Mouse (Mus musculus) common myeloid progenitor, adult 5-6 weeks (primary cell): Measurements from ENCODE around the gene Accsl. TPM values are rescaled to one million over a fixed set of nuclear protein-coding genes. Genes with fewer than 3 reads are reported as not detected.

Source experiments
- ATAC-seq: replicated peaks from 2 replicates; pipeline ENCODE4 v1.8.0; 2016; ENCODE audit warnings: low read depth, mild to moderate bottlenecking, moderate TSS enrichment, inconsistent platforms; ENCODE audit not compliant: poor library complexity, severe bottlenecking
- total RNA-seq: library from RNA; stranded (forward); fragments of 200-1000, 187-1606 nt; gene quantifications from 2 replicates; pipeline ENCODE4 v1.2.3, GENCODE M21; 2017

The Accsl gene
- total RNA-seq = not detected in 2 replicates

DNA sequence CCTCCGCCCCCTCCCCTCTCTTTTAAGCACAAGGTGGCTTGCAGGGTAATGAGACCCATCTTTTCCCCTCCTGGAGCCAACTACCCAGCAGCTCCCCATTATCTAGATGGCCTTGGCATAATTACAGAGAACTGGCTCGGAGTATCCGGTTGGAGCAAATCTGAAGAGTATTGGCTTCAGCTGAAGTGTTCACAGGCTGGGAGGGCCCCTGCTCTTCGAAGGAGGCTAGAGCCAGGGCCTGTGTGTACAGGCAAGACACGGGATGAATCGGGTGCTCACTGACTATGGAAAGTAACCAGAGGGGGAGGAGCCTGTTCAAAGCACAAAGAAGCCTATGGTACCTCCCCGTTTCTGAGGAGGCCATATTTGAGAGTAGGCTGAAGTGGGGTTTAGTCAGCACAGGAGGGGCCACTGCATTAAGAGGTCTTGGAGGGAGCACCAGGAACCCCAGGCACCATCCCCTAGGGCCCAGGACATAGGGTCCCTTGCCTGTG, at the start of gene Accsl:
Gene Accsl, minus strand, starts transcription at position 51 of the 494 bp plus-strand sequence.
- ATAC-seq = no peak

DNA sequence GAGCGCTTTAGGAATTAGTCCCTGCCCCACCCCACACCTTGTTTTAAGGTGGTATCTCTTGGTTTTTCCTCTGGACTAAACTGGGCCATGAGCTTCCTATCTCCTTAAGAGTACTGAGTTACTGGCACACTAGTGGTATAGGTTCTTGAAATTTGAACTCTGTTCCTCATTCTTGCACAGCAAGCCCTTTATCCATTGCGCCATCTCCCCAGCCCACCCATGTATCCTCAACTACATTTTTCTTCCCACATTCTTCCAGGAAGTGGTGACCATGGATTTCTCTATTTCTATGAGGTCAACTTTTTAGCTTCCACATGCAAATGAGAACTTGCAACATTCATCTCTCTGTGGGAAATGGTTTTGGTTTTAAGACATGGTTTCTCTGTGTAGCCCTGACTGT, 44.6 kb upstream of the Accsl start:
- peak; percentile 74 for ATAC-seq

DNA sequence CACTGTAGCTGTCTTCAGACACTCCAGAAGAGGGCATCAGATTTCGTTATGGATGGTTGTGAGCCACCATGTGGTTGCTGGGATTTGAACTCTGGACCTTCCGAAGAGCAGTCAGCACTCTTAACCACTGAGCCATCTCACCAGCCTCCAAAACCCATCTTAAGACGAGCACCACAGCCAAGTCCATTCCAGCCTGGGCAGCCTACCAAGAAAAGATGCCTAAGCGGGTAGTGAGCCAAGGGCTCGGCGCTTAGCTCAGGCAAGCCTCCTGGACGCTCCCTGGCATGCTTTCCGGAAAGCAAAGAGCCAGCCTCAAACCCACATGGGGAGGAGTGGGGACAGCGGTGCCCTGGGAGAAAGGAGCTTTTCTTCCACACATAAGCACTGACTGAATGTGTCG, 43.0 kb upstream of the Accsl start:
- no peak for ATAC-seq

DNA sequence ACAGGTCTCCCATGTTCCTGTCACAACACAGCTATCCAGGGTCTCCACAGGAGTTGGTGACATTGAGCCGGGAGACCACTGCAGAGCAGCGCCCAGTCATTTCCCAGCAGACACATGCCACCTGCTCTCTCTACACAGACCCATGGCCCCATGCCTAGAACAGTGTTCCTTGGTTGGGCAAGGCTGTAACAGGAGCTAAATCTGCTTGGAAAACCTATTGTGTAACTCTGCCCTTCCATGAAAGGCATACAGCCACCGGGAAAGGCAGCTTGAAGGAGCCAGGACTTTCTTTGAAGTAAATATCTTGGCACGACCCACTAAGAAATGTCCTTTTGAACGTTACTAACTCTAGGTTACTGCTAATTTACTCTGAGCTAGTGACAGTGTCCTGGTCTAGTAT, 40.8 kb upstream of the Accsl start:
- ATAC-seq = no peak

DNA sequence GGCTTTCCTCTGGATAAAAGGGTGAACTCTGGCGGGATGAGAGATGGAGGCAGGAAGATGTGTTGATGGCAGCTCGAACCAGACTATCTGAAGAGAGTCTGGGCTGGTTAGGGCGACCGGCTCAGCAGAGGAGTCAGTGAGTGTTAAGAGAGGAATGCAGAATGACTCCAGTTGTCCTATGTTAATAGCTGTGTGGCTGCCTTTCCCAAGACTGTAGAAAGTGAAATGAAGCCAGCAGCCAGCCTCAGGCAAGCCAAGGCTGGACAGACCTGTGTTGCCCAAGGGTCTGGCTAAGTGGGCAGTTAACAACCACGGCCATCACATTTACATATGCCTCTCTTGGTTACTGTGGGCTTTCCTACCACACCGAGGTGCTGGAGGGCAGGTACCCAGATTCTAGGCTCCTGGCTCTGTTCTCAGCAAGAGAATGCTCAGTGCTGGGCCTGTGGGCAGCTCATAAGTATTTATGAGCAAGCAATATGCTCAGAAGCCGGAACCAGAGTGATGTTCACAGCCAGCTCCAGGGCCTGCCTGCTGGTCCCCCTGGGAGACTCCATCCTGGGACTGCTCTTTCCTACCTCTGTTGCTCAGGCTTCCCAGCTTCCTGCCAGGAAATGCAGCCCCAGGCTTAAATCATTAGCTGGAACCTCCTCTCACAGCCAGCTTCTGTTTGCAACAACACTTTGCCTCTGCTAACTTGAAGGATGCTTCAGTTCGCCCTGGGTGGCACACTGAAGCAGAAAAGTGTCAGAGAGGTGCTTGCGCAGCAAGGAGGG, 38.8 kb upstream of the Accsl start:
- no peak for ATAC-seq

DNA sequence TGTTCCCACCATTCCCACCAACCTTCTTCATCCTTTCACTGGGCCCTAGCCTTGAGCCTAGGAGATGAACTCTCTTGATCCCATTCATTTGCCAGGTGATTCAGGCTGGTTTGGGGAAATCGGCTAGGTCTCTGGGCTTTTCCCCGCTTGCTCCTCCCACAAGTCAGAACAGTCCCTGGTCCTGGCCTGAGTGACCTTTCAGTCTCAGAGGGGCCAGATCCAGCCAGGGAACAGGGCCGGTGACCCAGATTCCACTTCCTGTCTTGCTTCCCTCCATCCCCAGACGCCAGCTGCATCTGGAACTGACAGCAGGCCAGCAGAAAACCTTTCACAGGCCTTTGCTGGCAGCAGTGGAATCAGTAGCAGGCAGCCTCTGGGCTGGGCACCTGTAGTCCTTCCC, 37.4 kb upstream of the Accsl start:
- ATAC-seq = no peak

DNA sequence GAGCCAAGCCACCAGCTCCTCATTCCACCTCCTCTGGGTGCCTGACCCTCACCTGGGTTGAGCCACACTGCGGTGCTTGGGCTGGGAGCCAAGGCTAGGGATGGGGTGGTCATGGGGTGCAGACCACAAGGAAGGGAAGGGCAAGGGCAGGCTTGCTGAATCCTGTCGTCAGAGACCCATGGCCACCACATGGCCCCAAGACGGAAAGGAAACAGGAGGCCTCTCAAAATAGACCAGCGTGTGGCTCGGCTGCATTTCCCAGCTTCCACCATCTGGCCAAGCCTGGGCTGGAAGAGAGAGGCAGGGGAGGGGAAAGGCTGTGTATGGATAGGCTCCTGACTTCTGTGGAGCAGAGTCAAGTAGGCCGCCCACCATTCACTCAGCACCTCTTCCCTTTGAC, 34.5 kb upstream of the Accsl start:
- 0 out of 2 replicates have a peak, but pooled peaks have one; percentile 13 for ATAC-seq

DNA sequence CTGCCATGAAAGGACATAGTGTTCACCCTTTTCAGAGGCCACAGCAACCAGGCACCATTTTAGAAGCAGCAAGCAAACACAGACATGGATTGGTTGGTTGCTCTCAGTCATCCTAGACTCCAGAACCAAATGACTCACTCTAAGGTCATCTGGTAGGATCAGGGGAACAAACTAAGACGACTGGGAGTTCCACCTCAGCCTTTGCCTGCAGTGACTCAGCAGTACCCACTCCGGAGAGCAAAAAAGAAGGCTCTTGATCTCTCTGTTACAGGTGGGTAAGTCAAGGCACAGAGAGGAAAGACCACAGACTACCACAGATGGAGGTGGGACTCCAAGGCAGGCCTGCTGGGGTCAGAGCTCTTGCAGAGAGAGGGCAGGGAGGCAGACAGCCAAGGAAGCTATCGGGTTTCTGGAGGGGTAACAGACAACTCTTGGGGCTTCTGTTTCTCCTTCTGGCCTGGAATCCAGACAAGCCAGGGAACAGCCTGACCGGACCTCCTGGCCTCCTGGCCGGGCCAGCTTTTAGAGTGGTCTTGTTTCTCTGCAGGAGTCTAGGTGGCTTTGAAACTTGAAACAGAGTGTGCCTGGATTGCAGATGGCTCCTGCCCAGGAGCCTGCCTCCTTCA, 33.8 kb upstream of the Accsl start:
- no peak for ATAC-seq

DNA sequence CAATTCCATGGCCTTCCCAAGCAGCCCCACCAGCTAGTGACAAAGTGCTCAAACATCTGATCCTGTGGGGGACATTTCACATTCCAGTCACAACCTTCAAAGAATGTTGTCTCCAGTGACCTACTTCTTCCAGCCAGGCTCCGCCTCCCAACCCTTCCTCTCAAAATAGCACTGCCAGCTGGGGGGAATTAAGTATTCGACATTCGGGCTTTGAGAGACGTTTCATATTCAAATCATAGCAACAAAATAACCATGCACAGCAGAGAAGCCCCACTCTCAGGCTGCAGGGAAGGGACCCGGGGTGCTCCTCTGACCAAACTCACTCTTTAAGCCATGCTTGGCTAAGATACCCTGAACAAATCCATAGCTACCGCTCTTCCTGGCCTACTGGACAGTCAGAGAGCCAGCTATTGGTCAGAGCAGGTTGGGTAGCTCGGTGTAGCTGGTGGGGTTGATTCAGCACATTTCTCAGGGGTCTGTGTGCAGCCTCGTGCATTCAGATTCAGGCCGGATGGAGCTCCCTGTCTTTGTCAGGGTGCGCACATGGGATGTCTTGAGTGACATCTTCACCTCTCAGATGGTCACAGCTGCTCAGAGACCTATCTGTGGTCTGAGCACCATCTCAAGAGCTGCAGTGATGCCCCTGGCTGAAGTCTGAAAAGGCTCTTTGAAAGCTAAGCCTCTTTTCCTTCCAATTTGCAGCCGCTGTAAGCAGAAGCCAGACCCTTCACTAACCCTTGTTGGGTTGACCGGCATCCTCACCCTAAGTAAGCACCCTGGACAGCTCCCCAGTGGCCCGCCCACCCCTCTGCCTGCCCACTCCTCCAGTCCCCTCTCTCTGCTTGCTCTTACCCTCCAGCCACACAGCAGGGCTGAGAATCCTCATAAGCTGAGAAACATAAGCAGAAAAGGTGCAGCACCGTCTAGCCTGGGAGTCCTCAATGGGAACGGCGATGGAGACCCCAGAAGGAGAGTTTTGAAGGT, 30.7 kb upstream of the Accsl start:
- no peak for ATAC-seq

DNA sequence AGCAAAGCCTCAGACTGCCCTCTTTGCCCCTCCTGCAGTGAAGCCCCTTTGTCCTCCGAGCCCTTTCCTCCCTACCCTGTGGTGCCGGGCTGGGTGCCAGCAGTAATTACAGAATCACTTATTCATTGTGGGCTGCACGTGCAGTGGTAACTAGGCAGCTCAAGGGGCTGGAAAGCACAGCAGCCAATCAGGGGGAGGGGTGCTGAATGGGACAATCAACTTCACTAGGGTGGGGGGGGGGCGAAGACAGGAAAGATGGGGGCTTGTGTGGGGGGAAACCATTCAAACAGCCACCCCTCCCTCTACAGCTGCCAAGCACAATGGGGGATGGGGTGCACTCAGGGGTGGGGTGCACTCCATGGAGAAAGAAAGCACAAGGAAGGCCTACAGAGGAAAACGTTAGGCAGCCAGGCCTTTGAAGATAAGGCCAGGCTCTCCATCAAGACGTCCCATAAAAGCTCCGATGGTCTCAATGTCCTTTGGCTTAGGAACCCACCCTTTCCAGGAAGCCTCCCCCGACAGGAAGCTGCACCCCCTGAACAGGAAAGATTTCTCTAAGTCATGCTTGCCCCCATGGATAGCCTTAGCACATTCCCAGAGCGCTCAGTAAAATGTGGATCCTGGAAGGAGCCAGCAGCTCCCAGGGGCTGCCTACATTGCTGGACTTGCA, 22.8 kb upstream of the Accsl start:
- ATAC-seq = peak; percentile 71

DNA sequence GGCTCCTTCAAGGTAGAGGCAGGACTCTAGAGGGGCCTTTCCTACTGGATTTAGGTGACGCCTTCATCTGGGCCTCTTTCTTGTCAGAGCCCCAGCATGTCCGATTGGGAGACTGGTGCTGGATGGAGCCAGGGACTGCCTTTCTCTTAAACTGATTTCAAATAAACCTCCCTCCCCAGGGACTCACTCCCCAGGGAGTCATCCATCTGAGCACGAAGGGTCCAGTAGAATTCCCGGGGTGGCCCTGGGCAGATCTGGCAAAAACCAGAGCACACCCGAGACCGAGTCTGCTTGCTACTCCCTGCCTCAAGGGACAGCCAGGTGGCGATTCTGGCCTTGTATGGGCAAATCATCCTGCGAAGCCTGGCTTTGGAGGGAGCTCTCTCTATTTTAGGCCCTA, 21.2 kb upstream of the Accsl start:
- ATAC-seq = no peak

DNA sequence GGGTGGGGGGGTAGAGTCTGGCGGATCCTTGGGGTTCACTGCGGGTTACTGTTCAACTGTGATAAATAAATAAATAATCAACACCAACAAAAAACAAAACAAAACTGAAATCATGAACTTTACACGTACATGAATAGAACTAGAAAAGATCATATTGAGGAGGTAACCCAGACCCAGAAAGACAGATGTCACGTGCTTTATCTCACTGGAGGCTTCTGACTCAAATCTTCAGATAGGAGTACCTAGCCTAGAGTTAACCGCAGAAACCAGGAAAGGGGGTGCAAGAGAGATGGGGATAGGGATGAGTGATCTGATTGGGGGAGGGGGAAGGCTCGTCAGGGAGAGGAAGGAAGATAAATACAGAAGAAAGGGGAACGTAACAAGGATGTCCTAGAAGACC, 20.1 kb upstream of the Accsl start:
- ATAC-seq = no peak

DNA sequence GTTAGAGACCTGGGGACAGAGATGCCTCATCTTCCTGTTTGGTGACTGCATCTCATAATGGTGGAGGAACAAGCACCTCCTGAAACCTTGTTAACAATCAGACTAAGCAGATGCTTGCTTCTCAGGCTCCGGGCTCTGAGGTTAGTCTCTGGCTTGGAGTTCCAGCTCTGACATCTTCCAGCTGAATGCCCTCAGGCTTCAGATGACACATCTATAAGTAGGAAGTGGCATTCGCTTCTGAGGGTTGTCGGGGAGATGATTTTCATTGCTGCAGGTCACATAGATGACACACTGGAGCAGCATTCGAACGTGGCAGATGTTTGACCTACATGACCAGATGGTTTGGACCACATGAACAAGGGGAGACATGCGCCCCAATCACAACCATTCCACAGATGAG, 19.4 kb upstream of the Accsl start:
- no peak for ATAC-seq

DNA sequence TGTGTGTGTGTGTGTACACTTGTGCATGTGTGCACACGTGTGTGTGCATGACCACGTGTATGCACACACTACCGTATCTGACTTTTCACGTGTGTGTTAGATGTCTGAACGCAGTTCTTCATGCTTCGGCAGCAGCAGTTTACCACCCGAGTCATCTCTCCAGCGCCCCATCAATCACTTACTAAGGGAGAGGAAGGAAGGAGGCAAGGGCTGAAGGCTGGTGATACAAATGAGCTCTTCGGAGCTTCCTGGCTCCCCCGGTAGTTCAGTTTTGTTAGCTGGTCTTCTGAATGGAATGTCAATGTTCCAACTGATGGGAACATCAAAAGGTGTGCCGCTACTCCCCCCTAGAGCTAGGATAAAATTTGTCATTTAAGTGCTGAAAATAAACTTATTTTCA, 18.3 kb upstream of the Accsl start:
- peak; percentile 48 for ATAC-seq

DNA sequence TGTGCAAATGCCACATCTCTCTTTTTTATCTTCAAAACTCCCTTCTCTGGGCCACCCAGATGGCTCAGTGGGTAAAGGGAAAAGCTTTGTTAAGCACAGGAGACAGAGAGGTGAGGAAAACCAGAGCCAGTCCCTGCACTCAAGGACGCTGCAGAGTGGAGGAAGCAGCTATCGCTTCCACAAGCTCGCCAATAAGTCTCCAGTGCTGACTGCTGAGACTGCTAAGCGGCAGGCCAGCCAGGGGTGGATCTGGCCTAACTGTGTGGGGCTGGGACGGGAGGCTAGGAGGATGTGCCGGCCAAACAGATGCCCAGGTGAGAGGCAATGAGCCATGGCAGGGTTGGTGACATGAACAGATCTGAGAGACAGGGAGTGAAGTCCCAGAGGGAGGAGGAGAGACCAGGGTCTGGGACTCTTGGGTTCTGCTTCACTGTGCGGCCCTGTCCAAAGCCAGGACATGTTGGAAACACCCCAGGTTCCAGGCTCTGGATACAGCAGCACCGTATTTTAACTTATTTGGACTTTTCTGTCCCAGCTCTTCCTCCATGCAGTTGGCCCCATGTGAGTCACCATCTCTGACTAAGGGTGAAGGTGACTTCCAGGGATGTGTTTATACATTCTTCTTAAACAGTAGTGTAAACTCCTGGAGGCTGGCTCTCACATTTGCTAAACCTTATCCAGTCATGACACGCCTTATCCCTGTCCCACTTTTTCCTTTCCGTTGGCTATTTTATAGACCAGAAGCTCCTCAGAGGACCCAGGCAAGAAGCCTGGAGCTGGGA, 17.2 kb upstream of the Accsl start:
- no peak for ATAC-seq

DNA sequence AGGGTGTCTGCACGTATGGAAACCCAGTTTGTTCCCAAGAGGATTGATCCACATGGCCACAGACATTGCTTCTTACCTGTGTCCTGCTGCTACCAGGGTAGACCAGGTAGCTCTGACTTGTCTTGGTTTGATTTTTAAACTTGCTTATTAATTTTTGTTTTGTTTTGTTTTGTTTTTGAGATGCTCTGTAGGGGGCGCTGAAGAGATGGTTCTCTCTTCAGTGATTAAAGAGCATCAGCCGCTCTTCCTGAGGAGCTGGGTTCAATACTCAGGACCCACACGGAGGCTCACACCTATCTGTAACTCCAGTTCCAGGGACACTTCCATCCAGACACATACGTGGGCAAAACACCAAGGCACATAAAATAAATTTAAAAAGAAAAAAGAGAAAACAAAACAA, 14.1 kb upstream of the Accsl start:
- ATAC-seq = 0 out of 2 replicates have a peak, but pooled peaks have one; percentile 30

DNA sequence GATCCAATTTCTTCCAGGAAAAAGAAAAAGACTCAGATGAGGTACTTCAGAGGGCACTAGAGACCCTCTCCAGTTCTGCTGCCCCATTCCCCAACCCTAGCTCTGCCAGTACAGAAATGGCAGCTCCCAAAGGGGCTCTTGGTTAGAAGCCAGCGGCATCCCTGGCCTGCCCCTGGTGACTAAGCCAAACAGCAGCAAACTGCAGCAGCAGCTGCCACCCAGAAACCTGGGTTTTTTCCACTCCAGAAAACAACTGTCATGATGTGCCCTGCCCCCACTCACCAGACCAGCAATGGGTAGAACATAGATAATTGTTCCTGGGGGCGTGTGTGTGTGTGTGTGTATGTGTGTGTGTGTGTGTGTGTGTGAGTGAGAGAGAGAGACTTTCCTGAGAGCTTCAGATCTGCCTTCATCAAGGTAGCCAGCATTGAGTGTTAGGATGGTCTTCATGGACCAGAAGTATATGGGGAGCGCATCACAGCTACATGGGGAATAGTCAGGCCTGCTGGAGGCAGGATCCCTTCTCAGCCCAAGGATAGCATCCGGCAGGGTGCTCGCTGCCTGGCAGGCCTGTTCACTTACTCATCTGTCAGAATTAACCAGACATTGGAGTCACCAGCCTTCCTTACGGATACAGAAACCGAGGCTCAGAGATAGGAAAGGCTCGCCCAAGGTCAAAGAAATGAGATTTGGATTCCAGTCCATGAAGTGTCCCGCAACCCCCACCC, 12.8 kb upstream of the Accsl start:
- ATAC-seq = 0 out of 2 replicates have a peak, but pooled peaks have one; percentile 15

DNA sequence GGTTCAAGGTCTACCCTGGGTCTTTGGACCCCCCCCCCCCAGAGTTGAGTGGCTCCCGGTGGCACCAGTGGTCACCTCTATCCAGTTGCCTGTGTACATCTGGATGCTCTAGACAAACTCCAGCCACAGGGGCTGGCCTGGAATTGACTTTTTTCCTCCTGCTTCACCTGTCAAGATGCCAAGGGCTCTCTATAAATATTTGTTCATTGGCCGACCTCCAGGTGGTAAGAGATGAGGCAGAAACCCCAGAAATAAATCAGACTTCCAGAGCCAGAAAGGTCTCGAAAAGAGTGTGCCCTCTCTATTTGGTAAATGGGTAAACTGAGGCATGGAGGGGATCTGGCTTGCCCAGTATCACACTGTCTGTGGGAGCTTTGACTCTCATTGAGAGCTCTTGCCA, 12.0 kb upstream of the Accsl start:
- ATAC-seq = no peak

DNA sequence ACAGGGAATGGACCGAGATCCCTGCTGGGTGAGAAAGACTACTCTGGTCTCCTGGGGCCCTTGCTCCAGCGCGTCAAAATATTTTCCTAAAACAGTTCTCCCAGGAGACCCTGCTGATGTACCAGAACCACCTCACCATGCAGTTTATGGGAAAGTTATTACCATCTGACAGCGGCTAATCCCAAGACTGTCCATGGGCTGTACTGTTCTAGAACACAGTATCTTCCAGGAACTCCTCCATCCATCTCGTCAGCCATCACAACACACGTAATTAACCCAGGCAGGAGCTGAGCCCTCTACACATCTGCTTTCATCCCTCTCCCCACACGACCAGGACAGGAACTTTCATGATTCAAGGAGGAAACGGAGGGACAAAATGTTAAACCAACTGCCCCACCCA, 11.5 kb upstream of the Accsl start:
- no peak for ATAC-seq
